Mouse (Mus musculus): ENCODE measurements around the gene 1700016K19Rik.

GRCm38 (mm10) chr11:75968761-75969160 lies 31.0 kb upstream of the 1700016K19Rik start:
- no peak for TF ChIP-seq CTCF (IDR thresholded peaks at IDR 0.05; ENCODE audit: low read depth, low read length)
- TF ChIP-seq GATA1 (IDR thresholded peaks at IDR 0.05; ENCODE audit: borderline replicate concordance, low read length) = no peak
